25 mouse cellular contexts compared by ENCODE assay signal in the genomic region with DNA sequence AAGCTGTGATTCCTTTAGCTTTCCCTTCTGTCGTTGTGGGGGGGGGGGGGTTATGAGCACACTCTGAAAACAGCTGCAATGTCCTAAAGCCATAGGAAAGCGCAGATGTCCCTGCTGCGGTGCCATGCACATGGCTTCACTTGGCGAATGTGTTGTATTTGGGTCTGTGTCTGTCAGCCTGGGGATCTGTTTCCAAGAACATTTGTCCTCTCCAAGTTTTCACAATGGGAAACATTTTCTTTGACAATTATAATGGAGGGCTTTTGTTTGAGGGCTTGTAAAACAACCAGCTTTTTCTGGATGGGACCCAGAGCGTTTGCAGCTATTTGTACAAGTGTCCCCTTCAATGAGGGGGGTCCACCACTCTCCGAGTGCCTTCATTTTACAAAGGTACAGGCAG. TPM values are rescaled to one million over a fixed set of nuclear protein-coding genes. Genes with fewer than 3 reads are reported as not detected.
A peak's percentile ranks its signal among the peaks of the same experiment; 100 is the strongest.
DNase-seq lines count a peak whose midpoint lies in the region; ATAC-seq lines count a peak whose summit lies in the region.
"Had no signal": no experiment of that assay in that cellular context is flagged by ENCODE, and none has a peak within 500 bp of the region (broad histone marks: within the 10 kb centered on the region; RNA-seq: fewer than 3 reads in every experiment).

No protein-coding gene starts in this region.

- DNase-seq in heart, embryonic 10.5 days (ENCODE audit: low spot score): no peak
- DNase-seq in heart, adult 8-10 months (ENCODE audit: low spot score): no peak
- DNase-seq in right cerebral cortex, adult 18-20 months: peak; percentile 8
- DNase-seq in right cerebral cortex, postnatal 36 days (ENCODE audit: low spot score in 2 of 2): no peak
- no peak for DNase-seq in adrenal gland, postnatal 4 days (ENCODE audit: low spot score in 2 of 2)
- no peak for DNase-seq in thymus, postnatal 14 days
- DNase-seq: cerebellum, postnatal 36 days; gastrocnemius, postnatal 25 days; heart, postnatal 10 days; kidney, postnatal 36 days; liver, postnatal 0 days; lung, postnatal 10 days; right cerebral cortex, postnatal 4 days; thymus, postnatal 36 days had no signal

- no peaks in the 10 kb centered on the region for H3K9me3 ChIP-seq in heart, embryonic 10.5 days
- no peaks in the 10 kb centered on the region for H3K9me3 ChIP-seq in forebrain, embryonic 15.5 days

- ATAC-seq in forebrain, embryonic 15.5 days (replicated peaks): no peak
- ATAC-seq: intestine, embryonic 16.5 days; liver, postnatal 0 days had no signal

- H3K27me3 ChIP-seq in heart, embryonic 10.5 days (ENCODE audit: insufficient read depth, poor library complexity, severe bottlenecking): no peaks in the 10 kb centered on the region
- H3K27me3 ChIP-seq in forebrain, embryonic 15.5 days: no peaks in the 10 kb centered on the region

- H3K4me3 ChIP-seq in heart, embryonic 10.5 days: no peak overlapping the region
- no peak overlapping the region for H3K4me3 ChIP-seq in forebrain, embryonic 15.5 days

- no peak overlapping the region for H3K9ac ChIP-seq in forebrain, embryonic 15.5 days (replicated peaks)
- H3K9ac ChIP-seq: hindbrain, embryonic 14.5 days; liver, postnatal 0 days had no signal

- WGBS in heart, embryonic 10.5 days: 84% methylated on average over 6 of the region's 6 CpGs
- WGBS in forebrain, embryonic 15.5 days: 47% methylated on average over 6 of the region's 6 CpGs

- H3K27ac ChIP-seq in heart, embryonic 10.5 days: peak overlapping the region; percentile 89
- H3K27ac ChIP-seq in forebrain, embryonic 15.5 days (replicated peaks): 0 out of 2 replicates have a peak overlapping the region, but pooled peaks have one; percentile 2
- H3K27ac ChIP-seq: hindbrain, embryonic 14.5 days; stomach, postnatal 0 days had no signal

- H3K36me3 ChIP-seq in heart, embryonic 10.5 days: no peaks in the 10 kb centered on the region
- H3K36me3 ChIP-seq in forebrain, embryonic 15.5 days: no peaks in the 10 kb centered on the region

- H3K4me1 ChIP-seq in heart, embryonic 10.5 days: peaks cover 46% of the 10 kb centered on the region
- peaks cover 48% of the 10 kb centered on the region for H3K4me1 ChIP-seq in forebrain, embryonic 15.5 days

- H3K4me2 ChIP-seq in forebrain, embryonic 15.5 days (replicated peaks): no peak overlapping the region
- H3K4me2 ChIP-seq: hindbrain, embryonic 14.5 days had no signal

RNA-seq across cellular contexts. Expression of a gene that starts 3.4 kb away (rescaled TPM):
- polyA plus RNA-seq in heart, embryonic 10.5 days (2016; fragmentation: Nextera tagmentation; extraction: Ambion mirVana): 0.97 and 2.1 TPM in 2 replicates
- not detected for total RNA-seq in heart, adult 8-10 months (2022)
- 0.13 TPM in 1 of 2 replicates, not detected in the other for polyA plus RNA-seq in forebrain, embryonic 15.5 days (2015; fragmentation: Nextera tagmentation; extraction: Ambion mirVana)
- total RNA-seq in adrenal gland, postnatal 4 days (2021): not detected
- total RNA-seq: adrenal gland, adult 18-20 months; gastrocnemius, postnatal 25 days; heart, postnatal 10 days; layer of hippocampus, postnatal 14 days; left cerebral cortex, postnatal 10 days; liver, adult 2 months; megakaryocyte, adult 5-6 weeks; midbrain, postnatal 0 days had no signal
- polyA plus RNA-seq: C2C12; intestine, embryonic 16.5 days; liver, adult 2 months; liver, postnatal 0 days; midbrain, postnatal 0 days had no signal

RNA-seq across cellular contexts. Expression of a gene that starts 24.8 kb away (rescaled TPM):
- polyA plus RNA-seq in heart, embryonic 10.5 days (2016; fragmentation: Nextera tagmentation; extraction: Ambion mirVana): 3.9 and 4.3 TPM in 2 replicates
- total RNA-seq in heart, adult 8-10 months (2022): under 1 TPM in 2 of 4 experiments, not detected in 2; 0.19 to 0.20 TPM
- polyA plus RNA-seq in forebrain, embryonic 15.5 days (2015; fragmentation: Nextera tagmentation; extraction: Ambion mirVana): 0.48 and 0.61 TPM in 2 replicates
- 100 to 1,000 TPM in 1 of 2 experiments, under 1 TPM in 1; 0.96 to 609 TPM for total RNA-seq in adrenal gland, postnatal 4 days (2021)
- total RNA-seq: adrenal gland, adult 18-20 months; gastrocnemius, postnatal 25 days; layer of hippocampus, postnatal 14 days; left cerebral cortex, postnatal 10 days; megakaryocyte, adult 5-6 weeks had no signal
- polyA plus RNA-seq: C2C12 had no signal

RNA-seq across cellular contexts. Expression of a gene that starts 46.1 kb away (rescaled TPM):
- 1.2 and 1.7 TPM in 2 replicates for polyA plus RNA-seq in heart, embryonic 10.5 days (2016; fragmentation: Nextera tagmentation; extraction: Ambion mirVana)
- not detected for total RNA-seq in heart, adult 8-10 months (2022)
- polyA plus RNA-seq in forebrain, embryonic 15.5 days (2015; fragmentation: Nextera tagmentation; extraction: Ambion mirVana): 1.9 and 2.0 TPM in 2 replicates
- 1 to 10 TPM; 2.9 to 3.2 TPM for total RNA-seq in adrenal gland, postnatal 4 days (2021)
- total RNA-seq: gastrocnemius, postnatal 25 days; layer of hippocampus, postnatal 14 days; liver, adult 2 months; megakaryocyte, adult 5-6 weeks had no signal
- polyA plus RNA-seq: C2C12; liver, adult 2 months; liver, postnatal 0 days had no signal
